Mouse (Mus musculus): ENCODE data around the gene Fanci. TPM values are rescaled to one million over a fixed set of nuclear protein-coding genes. Genes with fewer than 3 reads are reported as not detected.
A peak's percentile ranks its signal among the peaks of the same experiment; 100 is the strongest.

Fanci gene
- polyA plus RNA-seq, 1 experiment from 2014 or later: 8.2 TPM

DNA sequence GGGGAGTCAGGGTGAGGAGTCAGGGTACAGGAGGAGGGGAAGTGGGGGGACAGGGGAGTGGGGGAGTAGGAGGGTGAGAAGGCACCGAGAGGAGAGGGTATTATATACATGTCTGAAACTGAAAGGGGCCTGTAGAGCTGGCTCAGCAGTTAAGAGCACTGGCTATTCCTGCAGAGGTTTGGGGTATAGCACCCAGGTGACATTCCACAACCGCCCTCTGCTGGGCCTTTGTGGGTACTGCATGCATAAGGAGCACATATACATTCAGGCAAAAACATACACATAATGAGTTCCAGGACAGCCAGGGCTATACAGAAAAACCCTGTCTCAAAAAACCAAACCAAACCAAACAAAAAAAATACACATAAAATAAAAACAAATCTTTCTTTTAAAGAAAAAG, 81.1 kb downstream of the Fanci start:
- Histone ChIP-seq H3K36me3 (ENCODE audit: control insufficient read depth, insufficient read depth, low read length) (no peaks in the 10 kb centered on the region), H3K9ac (ENCODE audit: low read depth, low read length) (no peak overlapping the region), H3K27me3 (replicated peaks; ENCODE audit: control insufficient read depth, insufficient read depth, low read length) (no peaks in the 10 kb centered on the region), H3K4me1 (ENCODE audit: control insufficient read depth, insufficient read depth, low read length) (no peaks in the 10 kb centered on the region), H3K4me2 (ENCODE audit: low read depth, low read length) (no peak overlapping the region), H3K27ac (replicated peaks; ENCODE audit: low read depth, low read length) (no peak overlapping the region), H3K9me3 (ENCODE audit: control insufficient read depth, low read length) (no peaks in the 10 kb centered on the region), H3K4me3 (ENCODE audit: low read depth, low read length) (no peak overlapping the region)
- DNase-seq (ENCODE audit: low spot score): no peak
- WGBS: 54% methylated on average over 2 of the region's 2 CpGs
- no peak for ATAC-seq (ENCODE audit: low read depth)

DNA sequence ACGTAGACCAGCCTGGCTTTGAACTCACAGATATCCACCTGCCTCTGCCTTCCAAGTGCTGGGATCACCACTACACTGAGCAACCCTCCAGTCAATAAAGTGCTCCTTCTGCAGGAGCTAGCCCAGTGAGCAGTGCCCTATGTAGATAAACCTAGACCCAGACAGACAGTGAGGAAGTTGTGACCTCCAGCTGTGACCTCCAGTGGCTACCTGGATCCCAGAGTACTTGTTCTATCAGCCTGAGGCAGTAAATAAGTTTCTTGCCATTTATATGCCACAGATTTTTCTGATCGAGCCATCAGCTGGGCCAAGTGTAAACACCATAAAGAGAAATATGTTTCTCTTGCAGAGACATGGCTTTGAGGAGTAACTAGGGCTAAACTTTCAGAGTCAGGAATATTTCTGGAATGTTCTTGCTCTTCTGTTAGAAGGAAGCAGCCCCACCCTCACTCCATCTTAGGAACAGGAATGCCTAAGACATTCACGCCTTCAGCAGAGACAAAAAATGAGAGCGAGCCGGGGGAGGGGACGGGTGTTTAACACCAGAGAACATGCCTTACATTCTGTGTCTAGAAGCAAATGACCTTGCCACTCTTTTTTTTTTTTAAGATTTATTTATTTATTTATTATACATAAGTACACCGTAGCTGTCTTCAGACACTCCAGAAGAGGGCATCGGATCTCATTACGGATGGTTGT, 81.9 kb downstream of the Fanci start:
- Histone ChIP-seq H3K4me1 (ENCODE audit: control insufficient read depth, insufficient read depth, low read length) (no peaks in the 10 kb centered on the region), H3K4me3 (ENCODE audit: low read depth, low read length) (no peak overlapping the region), H3K27ac (replicated peaks; ENCODE audit: low read depth, low read length) (no peak overlapping the region), H3K27me3 (replicated peaks; ENCODE audit: control insufficient read depth, insufficient read depth, low read length) (no peaks in the 10 kb centered on the region), H3K36me3 (ENCODE audit: control insufficient read depth, insufficient read depth, low read length) (no peaks in the 10 kb centered on the region), H3K9ac (ENCODE audit: low read depth, low read length) (no peak overlapping the region), H3K9me3 (ENCODE audit: control insufficient read depth, low read length) (no peaks in the 10 kb centered on the region), H3K4me2 (ENCODE audit: low read depth, low read length) (no peak overlapping the region)
- ATAC-seq (ENCODE audit: low read depth) (no peak), DNase-seq (ENCODE audit: low spot score) (no peak)
- 85% methylated on average over 9 of the region's 9 CpGs for WGBS

DNA sequence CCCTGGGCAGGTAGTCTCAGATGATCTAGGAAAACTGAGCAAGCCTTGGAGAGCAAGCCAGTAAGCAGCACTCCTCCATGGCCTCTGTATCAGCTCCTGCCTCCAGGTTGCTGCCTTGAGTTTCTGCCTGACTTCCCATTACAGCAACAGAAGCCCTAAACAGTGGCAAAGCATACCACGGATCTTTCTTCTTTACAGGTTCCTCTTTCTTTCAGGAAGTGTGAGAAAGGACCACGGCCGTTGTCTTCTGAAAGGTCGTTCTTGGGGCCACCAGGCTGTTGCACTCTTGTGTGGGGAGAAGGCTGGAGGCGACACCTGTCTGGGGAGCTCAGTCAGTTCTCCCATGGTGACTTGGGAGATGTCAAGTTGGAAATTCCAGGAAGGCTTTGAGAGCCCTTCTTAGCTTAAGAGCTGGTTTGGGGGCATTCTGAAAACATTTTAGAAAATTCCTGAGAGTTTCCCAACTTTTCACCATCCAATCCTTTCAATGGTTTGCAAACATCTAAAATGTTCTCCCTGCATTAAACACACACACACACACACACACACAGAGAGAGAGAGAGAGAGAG, 83.2 kb downstream of the Fanci start:
- DNase-seq (ENCODE audit: low spot score) (no peak), ATAC-seq (ENCODE audit: low read depth) (no peak)
- no peaks in the 10 kb centered on the region for H3K4me1 ChIP-seq (ENCODE audit: control insufficient read depth, insufficient read depth, low read length)
- H3K27me3 ChIP-seq (replicated peaks; ENCODE audit: control insufficient read depth, insufficient read depth, low read length): no peaks in the 10 kb centered on the region
- H3K27ac ChIP-seq (replicated peaks; ENCODE audit: low read depth, low read length): no peak overlapping the region
- no peak overlapping the region for H3K9ac ChIP-seq (ENCODE audit: low read depth, low read length)
- 79% methylated on average over 5 of the region's 5 CpGs for WGBS
- H3K4me3 ChIP-seq (ENCODE audit: low read depth, low read length): no peak overlapping the region
- no peaks in the 10 kb centered on the region for H3K9me3 ChIP-seq (ENCODE audit: control insufficient read depth, low read length)
- no peaks in the 10 kb centered on the region for H3K36me3 ChIP-seq (ENCODE audit: control insufficient read depth, insufficient read depth, low read length)
- H3K4me2 ChIP-seq (ENCODE audit: low read depth, low read length): no peak overlapping the region

DNA sequence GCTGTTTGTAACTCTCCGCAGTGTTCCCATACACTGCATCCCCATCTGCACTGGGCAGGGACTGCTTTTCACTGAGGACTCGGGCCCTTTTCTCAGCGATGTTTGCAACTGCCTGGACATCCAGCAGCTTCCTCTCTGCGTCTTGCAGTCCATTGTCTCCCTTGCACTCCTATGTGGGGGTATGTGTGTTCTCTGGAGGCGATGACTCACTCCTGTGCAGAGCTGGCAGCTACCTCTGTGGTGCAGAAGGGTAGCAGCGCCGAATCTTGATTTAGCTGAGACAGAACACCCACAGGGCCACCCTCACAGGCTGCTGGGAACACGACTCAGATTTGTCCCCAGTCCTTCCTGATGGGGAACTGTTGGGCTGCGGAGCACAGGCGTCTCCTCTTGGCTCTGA, 94.8 kb downstream of the Fanci start:
- Histone ChIP-seq H3K27ac (replicated peaks; ENCODE audit: low read depth, low read length) (no peak overlapping the region), H3K4me3 (ENCODE audit: low read depth, low read length) (no peak overlapping the region), H3K36me3 (ENCODE audit: control insufficient read depth, insufficient read depth, low read length) (no peaks in the 10 kb centered on the region), H3K4me2 (ENCODE audit: low read depth, low read length) (no peak overlapping the region), H3K9me3 (ENCODE audit: control insufficient read depth, low read length) (no peaks in the 10 kb centered on the region), H3K9ac (ENCODE audit: low read depth, low read length) (no peak overlapping the region), H3K27me3 (replicated peaks; ENCODE audit: control insufficient read depth, insufficient read depth, low read length) (no peaks in the 10 kb centered on the region; the same call in 1 of the 2 replicates), H3K4me1 (ENCODE audit: control insufficient read depth, insufficient read depth, low read length) (no peaks in the 10 kb centered on the region)
- 60% methylated on average over 10 of the region's 10 CpGs for WGBS
- DNase-seq (ENCODE audit: low spot score) (no peak), ATAC-seq (ENCODE audit: low read depth) (no peak)

DNA sequence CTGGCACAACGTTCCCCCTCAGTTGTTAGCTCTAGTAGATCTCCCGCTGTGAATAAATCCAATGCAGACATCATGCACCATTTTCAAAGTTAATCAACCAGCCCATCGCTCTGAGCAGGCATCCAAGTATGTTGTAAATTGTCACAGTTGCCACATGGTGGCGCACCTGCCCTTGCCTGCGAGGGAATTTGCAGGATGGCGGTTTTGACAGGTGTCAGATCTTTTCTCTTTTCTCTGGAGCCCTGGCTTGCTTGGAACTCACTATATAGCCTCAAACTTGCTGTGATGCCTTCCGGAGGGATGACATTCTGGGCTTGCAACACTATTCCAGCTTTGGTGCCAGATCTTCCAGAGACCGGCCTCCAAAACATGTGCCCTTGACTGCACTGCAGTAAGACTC, 102.2 kb downstream of the Fanci start:
- Histone ChIP-seq H3K4me2 (ENCODE audit: low read depth, low read length) (no peak overlapping the region), H3K27me3 (replicated peaks; ENCODE audit: control insufficient read depth, insufficient read depth, low read length) (peaks cover 63% of the 10 kb centered on the region), H3K4me1 (ENCODE audit: control insufficient read depth, insufficient read depth, low read length) (no peaks in the 10 kb centered on the region), H3K27ac (replicated peaks; ENCODE audit: low read depth, low read length) (no peak overlapping the region), H3K9me3 (ENCODE audit: control insufficient read depth, low read length) (no peaks in the 10 kb centered on the region), H3K36me3 (ENCODE audit: control insufficient read depth, insufficient read depth, low read length) (no peaks in the 10 kb centered on the region), H3K9ac (ENCODE audit: low read depth, low read length) (no peak overlapping the region), H3K4me3 (ENCODE audit: low read depth, low read length) (no peak overlapping the region)
- ATAC-seq (ENCODE audit: low read depth) (no peak), DNase-seq (ENCODE audit: low spot score) (peak; percentile 50)
- WGBS: 10% methylated on average over 8 of the region's 8 CpGs

DNA sequence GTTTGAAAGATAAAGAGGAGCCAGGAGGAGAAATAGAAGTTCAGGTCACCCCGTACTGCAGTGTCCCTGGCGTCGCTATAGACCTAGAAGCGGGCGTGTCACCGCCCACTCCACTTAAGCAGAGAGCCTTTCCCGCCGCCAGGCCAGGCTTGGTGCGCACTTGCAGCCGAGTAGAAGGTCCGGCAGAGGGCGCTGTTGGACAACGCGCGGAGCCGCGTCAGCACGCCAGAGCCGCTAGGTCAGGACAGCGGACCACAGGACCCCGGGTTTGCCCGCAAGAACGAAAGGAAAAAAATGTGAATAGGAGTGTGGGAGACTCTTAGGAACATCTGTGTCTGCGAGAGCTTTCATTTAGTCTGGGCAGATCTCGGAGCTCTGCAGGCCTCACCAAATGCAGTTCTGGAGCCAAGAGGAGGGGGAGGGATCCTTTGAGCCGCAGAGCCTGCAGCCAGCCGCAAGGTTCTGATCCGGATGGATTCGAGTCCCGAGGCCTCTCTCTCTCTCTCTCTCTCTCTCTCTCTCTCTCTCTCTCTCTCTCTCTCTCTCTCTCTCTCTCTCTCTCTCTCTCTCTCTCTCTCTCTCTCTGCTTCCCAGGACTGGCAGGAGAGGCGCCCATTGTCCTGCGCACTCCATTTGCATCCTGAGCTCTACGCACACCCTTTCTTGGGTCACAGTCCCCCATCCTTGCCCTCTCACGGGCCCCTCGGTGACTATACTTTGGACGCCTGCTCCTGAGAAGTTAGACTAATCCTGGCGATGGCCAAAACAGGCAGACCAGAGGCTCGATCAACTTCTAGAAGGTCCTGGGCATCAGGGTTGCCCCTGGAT, 104.5 kb downstream of the Fanci start:
- no peak overlapping the region for H3K9ac ChIP-seq (ENCODE audit: low read depth, low read length)
- WGBS: 2% methylated on average over 38 of the region's 38 CpGs
- peak; percentile 83 for DNase-seq (ENCODE audit: low spot score)

DNA sequence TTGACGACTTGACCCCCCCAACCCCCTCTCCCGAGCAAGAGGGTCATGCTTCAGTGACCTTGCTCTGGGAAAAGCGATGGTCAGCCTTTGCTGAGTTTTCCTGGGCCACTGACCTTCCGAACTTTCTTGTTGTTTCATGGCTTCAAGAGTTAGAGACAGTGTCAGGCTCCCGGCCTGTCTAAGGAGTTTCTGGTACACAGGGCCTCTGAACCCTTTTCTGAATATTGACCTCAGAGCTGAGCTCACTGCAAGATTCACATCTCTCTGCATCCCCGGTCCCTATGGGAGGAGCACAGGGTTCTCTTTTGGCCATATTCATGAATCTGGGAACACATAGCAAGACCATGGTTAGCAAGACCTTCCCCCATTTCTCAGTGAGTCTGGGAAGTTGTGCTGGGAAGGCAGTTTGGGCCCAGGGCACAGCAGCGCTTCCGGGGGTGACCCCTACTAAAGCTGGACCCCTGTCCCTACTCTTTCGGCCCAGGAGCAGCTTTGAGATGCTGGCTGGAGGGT, 105.1 kb downstream of the Fanci start:
- Histone ChIP-seq H3K4me1 (ENCODE audit: control insufficient read depth, insufficient read depth, low read length) (no peaks in the 10 kb centered on the region), H3K36me3 (ENCODE audit: control insufficient read depth, insufficient read depth, low read length) (no peaks in the 10 kb centered on the region), H3K27ac (replicated peaks; ENCODE audit: low read depth, low read length) (no peak overlapping the region), H3K27me3 (replicated peaks; ENCODE audit: control insufficient read depth, insufficient read depth, low read length) (peaks cover 92% of the 10 kb centered on the region), H3K4me2 (ENCODE audit: low read depth, low read length) (no peak overlapping the region), H3K9me3 (ENCODE audit: control insufficient read depth, low read length) (no peaks in the 10 kb centered on the region), H3K4me3 (ENCODE audit: low read depth, low read length) (no peak overlapping the region), H3K9ac (ENCODE audit: low read depth, low read length) (no peak overlapping the region)
- WGBS: 8% methylated on average over 9 of the region's 9 CpGs
- DNase-seq (ENCODE audit: low spot score) (no peak), ATAC-seq (ENCODE audit: low read depth) (no peak)

More for the DNA sequence above, 104.5 kb downstream of the Fanci start:
- Histone ChIP-seq H3K9me3 (ENCODE audit: control insufficient read depth, low read length) (no peaks in the 10 kb centered on the region), H3K4me1 (ENCODE audit: control insufficient read depth, insufficient read depth, low read length) (no peaks in the 10 kb centered on the region), H3K27ac (replicated peaks; ENCODE audit: low read depth, low read length) (no peak overlapping the region), H3K4me2 (ENCODE audit: low read depth, low read length) (peak overlapping the region; percentile 53), H3K27me3 (replicated peaks; ENCODE audit: control insufficient read depth, insufficient read depth, low read length) (peaks cover 85% of the 10 kb centered on the region), H3K4me3 (ENCODE audit: low read depth, low read length) (peak overlapping the region; percentile 30), H3K36me3 (ENCODE audit: control insufficient read depth, insufficient read depth, low read length) (no peaks in the 10 kb centered on the region)
- ATAC-seq (ENCODE audit: low read depth): peak; percentile 89

DNA sequence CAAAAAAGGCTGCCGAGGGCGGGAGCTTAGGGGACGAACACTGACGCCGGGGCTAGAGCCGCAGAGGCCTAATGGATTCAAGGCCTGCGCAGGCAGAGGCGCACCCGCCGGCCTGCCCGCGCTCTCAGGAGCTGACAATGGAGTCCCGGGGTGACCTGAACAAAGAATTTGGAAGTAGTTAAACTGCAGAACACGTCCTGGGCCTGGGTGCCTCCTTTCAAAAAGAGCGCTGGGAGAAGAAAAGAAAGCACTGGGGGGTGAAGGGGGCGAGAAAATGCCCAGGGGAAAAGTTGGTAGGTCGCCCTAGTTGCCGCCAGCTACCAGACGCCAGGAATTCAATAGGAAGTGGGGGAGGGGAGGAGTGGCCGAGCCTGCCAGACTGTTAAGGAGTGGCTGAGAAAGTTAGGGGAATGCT, 106.0 kb downstream of the Fanci start:
- H3K9ac ChIP-seq (ENCODE audit: low read depth, low read length): no peak overlapping the region
- H3K27me3 ChIP-seq (replicated peaks; ENCODE audit: control insufficient read depth, insufficient read depth, low read length): peaks cover 96% of the 10 kb centered on the region
- DNase-seq (ENCODE audit: low spot score): no peak
- no peak for ATAC-seq (ENCODE audit: low read depth)
- no peak overlapping the region for H3K4me3 ChIP-seq (ENCODE audit: low read depth, low read length)
- no peak overlapping the region for H3K4me2 ChIP-seq (ENCODE audit: low read depth, low read length)
- 4% methylated on average over 20 of the region's 20 CpGs for WGBS
- no peaks in the 10 kb centered on the region for H3K9me3 ChIP-seq (ENCODE audit: control insufficient read depth, low read length)
- H3K27ac ChIP-seq (replicated peaks; ENCODE audit: low read depth, low read length): no peak overlapping the region
- no peaks in the 10 kb centered on the region for H3K4me1 ChIP-seq (ENCODE audit: control insufficient read depth, insufficient read depth, low read length)
- no peaks in the 10 kb centered on the region for H3K36me3 ChIP-seq (ENCODE audit: control insufficient read depth, insufficient read depth, low read length)
